Mouse (Mus musculus) kidney, adult 2 months (tissue): ENCODE measurements around the gene Iqschfp. TPM values are rescaled to one million over a fixed set of nuclear protein-coding genes. Genes with fewer than 3 reads are reported as not detected.

Source experiments
- DNase-seq: peaks from one replicate; pipeline ENCODE4 v3.0.0; 2021
- H3K27ac ChIP-seq: fragments of 200-500 bp; 2 replicates; pipeline ENCODE4 v1.5.1; 2012; ENCODE audit warnings: low read depth, low read length, control low read depth, inconsistent platforms; ENCODE audit not compliant: insufficient read depth
- H3K27me3 ChIP-seq: fragments of 200-500 bp; replicated peaks from 2 replicates; pipeline ENCODE4 v1.6.1; 2012; ENCODE audit warnings: mild to moderate bottlenecking, moderate library complexity, low read length, inconsistent platforms; ENCODE audit not compliant: control insufficient read depth, insufficient read depth
- H3K36me3 ChIP-seq: fragments of 200-500 bp; 2 replicates; pipeline ENCODE4 v1.6.1; 2012; ENCODE audit warnings: mild to moderate bottlenecking, moderate library complexity, low read length, inconsistent platforms; ENCODE audit not compliant: control insufficient read depth, insufficient read depth
- H3K4me1 ChIP-seq: fragments of 200-500 bp; 2 replicates; pipeline ENCODE4 v1.6.1; 2011; ENCODE audit warnings: low read length; ENCODE audit not compliant: control insufficient read depth, insufficient read depth
- H3K4me3 ChIP-seq: fragments of 200-500 bp; 2 replicates; pipeline ENCODE4 v1.5.1; 2011; ENCODE audit warnings: mild to moderate bottlenecking, low read depth, low read length, control low read depth; ENCODE audit not compliant: insufficient read depth
- CTCF ChIP-seq: fragments of 200-500 bp; conservative IDR thresholded peaks from 2 replicates; pipeline ENCODE4 v1.5.1; 2011; ENCODE audit warnings: low read depth, mild to moderate bottlenecking, control low read depth, low read length, moderate library complexity, mixed read lengths; ENCODE audit not compliant: insufficient read depth, insufficient read length
- POLR2A ChIP-seq: fragments of 200-500 bp; IDR thresholded peaks from one replicate; pipeline ENCODE4 v1.6.1; 2011; ENCODE audit warnings: low read depth, low read length, control low read depth
- WGBS: fragments of 180-500 bp; shearing (Covaris S2); methylation state at CpG from one replicate; pipeline ENCODE4 v1.1.7; 2018; 5-methylcytosine and 5-hydroxymethylcytosine counted together
- polyA plus RNA-seq: library from polyadenylated mRNA; depleted of rRNA; stranded (reverse); fragments of >200 nt; gene quantifications from 2 replicates; pipeline ENCODE4 v1.2.3, GENCODE M21; 2012

Iqschfp gene
- polyA plus RNA-seq, 1 experiment: not detected

DNA sequence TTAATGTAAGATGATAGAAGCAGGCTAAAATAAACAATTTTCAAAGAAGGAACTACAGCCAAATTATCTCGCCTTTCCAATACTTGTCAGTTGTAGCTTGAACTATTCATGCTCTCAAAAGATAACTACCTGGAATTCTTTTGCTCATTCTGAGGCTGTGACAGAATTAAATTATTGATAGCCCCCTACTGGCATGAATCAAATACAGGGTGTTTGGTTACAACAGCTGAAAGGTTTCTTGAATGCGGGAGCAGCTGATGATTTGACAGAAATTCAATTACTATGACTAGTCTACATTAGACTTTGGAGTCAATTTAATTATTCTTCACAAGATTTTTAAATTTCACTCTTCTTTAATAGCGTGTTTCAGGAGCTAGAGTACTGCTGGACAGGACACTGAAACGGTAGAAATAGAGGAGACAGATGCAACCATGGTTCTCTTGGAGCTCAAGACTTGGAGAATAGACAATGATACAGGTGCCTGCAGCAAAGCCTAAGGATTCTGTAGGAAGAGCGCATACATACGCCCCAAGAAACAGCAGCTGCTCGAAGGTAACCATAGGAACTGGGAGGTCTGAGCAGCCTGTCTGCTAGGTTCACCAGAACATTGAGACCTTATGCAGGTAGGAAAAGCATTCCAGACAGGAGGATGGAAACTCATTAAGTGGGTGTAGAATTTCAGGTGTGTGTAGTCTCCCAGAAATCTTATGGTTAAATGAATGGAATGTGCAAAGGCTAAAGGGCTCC is 485.6 kb downstream of the Iqschfp start:
- H3K4me1 ChIP-seq: peaks cover 3% of the 10 kb centered on the region; the same call in 1 of the 2 replicates
- no peaks in the 10 kb centered on the region for H3K36me3 ChIP-seq
- no peak for TF ChIP-seq POLR2A
- no peak for TF ChIP-seq CTCF
- H3K27ac ChIP-seq: no peak overlapping the region
- no peak for DNase-seq
- H3K4me3 ChIP-seq: no peak overlapping the region
- 77% methylated on average over 7 of the region's 7 CpGs for WGBS
- no peaks in the 10 kb centered on the region for H3K27me3 ChIP-seq

- peak; percentile 17 for DNase-seq
- Histone ChIP-seq H3K4me1 (peaks cover 5% of the 10 kb centered on the region; the same call in 1 of the 2 replicates), H3K27ac (no peak overlapping the region), H3K27me3 (no peaks in the 10 kb centered on the region), H3K36me3 (no peaks in the 10 kb centered on the region), H3K4me3 (no peak overlapping the region)
- TF ChIP-seq POLR2A (no peak), CTCF (no peak)
- 31% methylated on average over 2 of the region's 2 CpGs for WGBS
Measured at GRCm38 (mm10) chr3:68378799-68379198, 486.8 kb downstream of the Iqschfp start.

DNA sequence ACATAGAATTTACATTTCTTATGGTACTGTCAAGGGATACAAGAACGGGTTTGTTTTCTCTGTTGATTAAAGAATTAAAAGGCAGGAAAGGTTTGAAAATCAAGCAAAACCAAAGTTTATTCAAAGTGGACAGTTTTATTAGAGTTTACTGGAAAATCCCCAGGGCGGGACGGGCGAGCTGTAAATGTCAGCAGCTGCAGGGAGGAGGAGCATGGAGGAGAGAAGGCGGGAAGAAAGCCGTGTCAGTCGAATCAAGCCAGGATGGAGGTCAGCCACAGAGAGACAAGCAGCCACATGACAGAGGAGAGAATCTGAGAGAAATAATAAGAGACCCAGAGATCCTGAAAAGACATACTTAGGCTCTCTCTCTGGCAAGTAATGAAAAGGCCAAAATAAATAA is 487.2 kb downstream of the Iqschfp start:
- H3K4me3 ChIP-seq: no peak overlapping the region
- H3K27ac ChIP-seq: no peak overlapping the region
- 20% methylated on average over 7 of the region's 7 CpGs for WGBS
- no peaks in the 10 kb centered on the region for H3K36me3 ChIP-seq
- H3K27me3 ChIP-seq: no peaks in the 10 kb centered on the region
- DNase-seq: peak; percentile 37
- TF ChIP-seq POLR2A (no peak), CTCF (no peak)
- peaks cover 5% of the 10 kb centered on the region; the same call in 1 of the 2 replicates for H3K4me1 ChIP-seq

- DNase-seq: peak; percentile 33
- Histone ChIP-seq H3K4me1 (peaks cover 5% of the 10 kb centered on the region; the same call in 1 of the 2 replicates), H3K27me3 (no peaks in the 10 kb centered on the region), H3K27ac (no peak overlapping the region), H3K36me3 (no peaks in the 10 kb centered on the region), H3K4me3 (no peak overlapping the region)
- no peak for TF ChIP-seq POLR2A
- TF ChIP-seq CTCF: no peak
Measured at GRCm38 (mm10) chr3:68383672-68384071, 491.6 kb downstream of the Iqschfp start.

DNA sequence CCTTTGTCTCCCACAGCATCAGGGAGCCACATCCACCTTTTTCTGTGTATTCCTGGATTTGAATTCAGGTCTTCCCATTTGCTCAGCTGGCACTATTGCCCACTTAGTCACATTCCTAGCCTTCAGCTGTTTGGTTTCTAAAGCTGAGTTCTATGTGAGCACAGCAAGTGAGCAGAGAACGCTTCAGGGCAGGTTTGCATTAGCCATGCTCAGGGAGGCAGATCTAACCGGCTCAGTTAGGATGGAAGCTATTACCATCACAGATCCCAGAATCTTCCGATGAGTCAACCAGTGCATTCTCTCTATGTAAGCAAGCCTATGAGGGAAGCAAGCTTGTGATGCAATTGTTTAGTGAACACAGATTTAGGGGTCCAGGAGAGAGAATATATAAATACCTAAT is 493.5 kb downstream of the Iqschfp start:
- DNase-seq: no peak
- H3K27me3 ChIP-seq: no peaks in the 10 kb centered on the region
- peaks cover 5% of the 10 kb centered on the region; the same call in 1 of the 2 replicates for H3K4me1 ChIP-seq
- no peaks in the 10 kb centered on the region for H3K36me3 ChIP-seq
- no peak overlapping the region for H3K4me3 ChIP-seq
- H3K27ac ChIP-seq: no peak overlapping the region
- WGBS: 79% methylated on average over 3 of the region's 3 CpGs
- TF ChIP-seq CTCF (no peak), POLR2A (no peak)

DNA sequence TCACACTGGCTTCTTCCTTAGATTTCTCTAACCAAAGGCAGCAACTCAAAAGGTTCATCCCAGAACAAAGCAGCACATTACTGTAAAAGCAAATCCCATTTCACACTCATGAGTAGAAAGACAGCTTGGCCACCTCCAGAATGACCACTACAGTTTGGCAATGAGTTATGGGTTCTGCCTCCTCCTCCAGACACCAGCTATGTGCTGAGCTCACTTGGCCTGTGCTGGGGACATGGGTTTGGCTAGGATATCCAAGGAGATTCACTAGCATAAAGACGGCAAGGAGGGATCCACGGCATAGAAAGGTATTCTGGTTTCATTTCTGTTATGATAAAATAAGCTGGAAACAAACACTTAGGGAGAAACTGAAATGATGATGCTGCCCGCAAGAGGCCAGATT is 496.0 kb downstream of the Iqschfp start:
- H3K36me3 ChIP-seq: no peaks in the 10 kb centered on the region
- H3K4me3 ChIP-seq: no peak overlapping the region
- 84% methylated on average over 3 of the region's 3 CpGs for WGBS
- TF ChIP-seq POLR2A (no peak), CTCF (no peak)
- H3K27ac ChIP-seq: no peak overlapping the region
- H3K4me1 ChIP-seq: peaks cover 2% of the 10 kb centered on the region; the same call in 1 of the 2 replicates
- H3K27me3 ChIP-seq: no peaks in the 10 kb centered on the region
- no peak for DNase-seq

DNA sequence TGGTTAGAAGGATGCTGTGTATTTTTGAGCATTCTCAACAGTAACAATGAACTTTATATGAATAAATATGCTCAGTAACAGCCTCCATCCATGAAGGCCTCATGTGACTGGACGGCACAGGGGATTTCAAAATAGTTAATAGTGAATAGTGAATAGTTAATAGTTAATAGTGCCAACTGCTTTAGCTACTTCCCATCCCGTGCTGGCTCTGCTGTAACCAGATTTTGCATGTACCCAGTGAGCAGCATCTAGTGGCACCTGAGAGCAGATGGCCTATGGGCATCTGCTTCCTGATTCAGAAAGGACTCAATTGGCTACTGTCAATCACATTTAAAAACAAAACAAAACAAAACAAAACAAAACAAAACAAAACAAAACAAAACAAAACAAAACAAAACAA is 501.5 kb downstream of the Iqschfp start:
- DNase-seq: peak; percentile 41
- Histone ChIP-seq H3K4me3 (no peak overlapping the region), H3K4me1 (no peaks in the 10 kb centered on the region), H3K27me3 (no peaks in the 10 kb centered on the region), H3K27ac (no peak overlapping the region), H3K36me3 (no peaks in the 10 kb centered on the region)
- TF ChIP-seq CTCF (no peak), POLR2A (no peak)
- 29% methylated on average over 2 of the region's 2 CpGs for WGBS
